Mouse (Mus musculus): ENCODE data around the gene Stx3. TPM values are rescaled to one million over a fixed set of nuclear protein-coding genes. Genes with fewer than 3 reads are reported as not detected.
A peak's percentile ranks its signal among the peaks of the same experiment; 100 is the strongest.

Stx3 gene
- polyA plus RNA-seq, 1 experiment from 2014 or later, result 17.9 TPM

DNA sequence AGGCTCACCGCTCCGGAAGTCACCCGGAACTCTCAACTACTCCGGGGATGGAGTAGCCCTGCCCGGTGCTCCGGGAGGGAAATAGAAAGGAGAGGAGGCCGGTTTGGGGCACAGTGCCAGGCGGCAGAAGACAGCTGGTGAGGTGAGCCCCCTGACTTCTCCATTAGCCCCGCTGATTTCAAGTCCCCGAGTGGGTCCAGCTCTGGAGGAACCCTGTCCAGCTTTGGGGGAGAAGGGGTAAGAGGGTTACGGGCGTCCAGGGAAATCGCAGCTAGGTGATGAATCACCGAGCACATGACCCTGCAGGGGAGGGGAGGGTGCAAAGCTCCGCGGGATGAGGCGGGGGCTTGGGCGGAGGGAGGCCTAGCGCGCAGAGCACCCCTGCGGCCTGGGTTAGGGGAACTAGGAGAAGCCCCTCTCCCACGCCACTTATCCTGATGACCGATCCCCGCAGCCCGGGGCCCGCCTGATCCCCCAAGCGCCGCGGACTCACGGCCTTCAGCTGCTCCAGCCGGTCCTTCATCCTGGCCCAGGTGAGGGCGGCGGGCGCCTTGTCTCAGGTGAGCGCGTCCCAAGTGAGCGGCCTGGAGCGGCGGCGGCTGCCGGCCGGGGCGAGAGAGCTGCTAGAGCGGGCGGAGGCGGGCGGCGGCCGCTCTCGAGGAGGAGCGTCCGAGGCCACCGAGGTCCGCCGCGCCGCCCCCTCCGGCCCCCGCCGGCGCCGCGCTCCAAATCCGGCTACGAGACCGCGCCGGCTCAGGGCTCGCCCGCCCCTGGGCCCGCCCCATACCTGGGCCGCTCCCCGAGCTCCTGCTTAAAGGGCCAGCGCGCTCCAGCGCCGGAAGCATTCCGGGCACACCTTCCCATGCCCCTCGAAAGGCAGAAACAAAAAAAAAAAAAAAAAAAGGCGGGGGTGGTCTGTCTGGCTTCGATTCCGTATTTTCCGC is 732 bp downstream of the Stx3 start:
- Histone ChIP-seq H3K4me1 (replicated peaks; ENCODE audit: control insufficient read depth, insufficient read depth) (peaks cover 2% of the 10 kb centered on the region; the same call in 1 of the 2 replicates), H3K27me3 (ENCODE audit: control insufficient read depth, insufficient read depth, low read length) (no peaks in the 10 kb centered on the region), H3K4me3 (ENCODE audit: low read depth, low read length) (peak overlapping the region; percentile 87), H3K4me2 (replicated peaks; ENCODE audit: low read depth) (peak overlapping the region; percentile 90), H3K36me3 (ENCODE audit: control insufficient read depth, insufficient read depth, low read length) (no peaks in the 10 kb centered on the region), H3K27ac (replicated peaks) (peak overlapping the region; percentile 95), H3K9ac (ENCODE audit: low read length) (peak overlapping the region; percentile 89), H3K9me3 (ENCODE audit: control insufficient read depth, low read length) (no peaks in the 10 kb centered on the region)
- peak; percentile 86 for DNase-seq (ENCODE audit: low spot score)
- under 1% methylated on average over 70 of the region's 83 CpGs for WGBS
- TF ChIP-seq EP300 (optimal IDR thresholded peaks at IDR 0.05) (no peak), CTCF (IDR thresholded peaks at IDR 0.05; ENCODE audit: low read depth) (no peak)
- ATAC-seq (ENCODE audit: low FRiP score, low TSS enrichment), result peak; percentile 94

DNA sequence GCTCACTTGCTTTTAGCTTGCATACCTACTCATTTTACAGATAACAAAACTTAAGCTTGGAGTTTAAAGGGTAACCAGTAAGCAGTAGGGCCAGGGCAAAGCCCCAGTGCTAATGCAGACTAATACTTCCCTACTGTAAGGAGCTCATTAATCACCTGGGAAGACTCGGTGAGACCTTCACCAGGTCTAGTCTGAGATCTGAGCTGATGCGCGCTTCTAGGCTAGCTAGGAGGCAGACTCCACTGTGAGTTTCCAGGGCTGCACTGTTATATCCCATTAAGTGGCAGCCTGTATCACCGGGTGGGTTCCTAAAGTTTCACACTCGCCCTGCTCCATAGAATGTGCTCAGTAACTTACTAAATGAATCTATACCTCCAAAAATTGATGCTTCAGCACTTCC is 1.6 kb downstream of the Stx3 start:
- H3K4me2 ChIP-seq (replicated peaks; ENCODE audit: low read depth), result peak overlapping the region; percentile 90
- WGBS, result 19% methylated on average over 5 of the region's 5 CpGs
- TF ChIP-seq EP300 (optimal IDR thresholded peaks at IDR 0.05), result no peak
- ATAC-seq (ENCODE audit: low FRiP score, low TSS enrichment) (no peak), DNase-seq (ENCODE audit: low spot score) (no peak)
- no peaks in the 10 kb centered on the region for H3K9me3 ChIP-seq (ENCODE audit: control insufficient read depth, low read length)
- H3K9ac ChIP-seq (ENCODE audit: low read length), result peak overlapping the region; percentile 89; the same call in 1 of the 2 replicates
- peaks cover 4% of the 10 kb centered on the region; the same call in 1 of the 2 replicates for H3K4me1 ChIP-seq (replicated peaks; ENCODE audit: control insufficient read depth, insufficient read depth)
- H3K4me3 ChIP-seq (ENCODE audit: low read depth, low read length), result peak overlapping the region; percentile 87
- H3K27me3 ChIP-seq (ENCODE audit: control insufficient read depth, insufficient read depth, low read length), result no peaks in the 10 kb centered on the region
- H3K27ac ChIP-seq (replicated peaks), result peak overlapping the region; percentile 95
- H3K36me3 ChIP-seq (ENCODE audit: control insufficient read depth, insufficient read depth, low read length), result no peaks in the 10 kb centered on the region

DNA sequence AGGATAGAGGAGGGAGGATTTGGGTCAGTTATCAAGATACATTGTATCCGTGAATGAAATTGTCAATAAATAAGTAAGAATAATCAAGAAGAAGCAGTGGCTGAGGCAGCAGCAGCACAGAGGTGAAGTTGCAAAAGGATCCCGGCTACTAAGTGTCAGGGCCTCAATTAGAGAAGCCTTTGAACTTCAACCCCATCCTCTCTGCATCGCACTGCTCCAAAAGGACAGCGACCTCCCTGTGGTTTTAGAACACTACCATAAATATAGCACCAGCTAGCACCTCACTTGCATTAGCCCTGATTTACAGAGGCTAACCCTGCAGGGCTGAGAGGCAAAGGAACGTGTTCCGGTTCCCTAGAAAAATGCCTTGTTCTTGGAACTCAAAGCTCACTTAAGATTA is 2.5 kb downstream of the Stx3 start:
- 0 out of 2 replicates have a peak overlapping the region, but pooled peaks have one; percentile 87 for H3K4me3 ChIP-seq (ENCODE audit: low read depth, low read length)
- ATAC-seq (ENCODE audit: low FRiP score, low TSS enrichment) (no peak), DNase-seq (ENCODE audit: low spot score) (no peak)
- no peak overlapping the region for H3K9ac ChIP-seq (ENCODE audit: low read length)
- TF ChIP-seq EP300 (optimal IDR thresholded peaks at IDR 0.05) (no peak), CTCF (IDR thresholded peaks at IDR 0.05; ENCODE audit: low read depth) (no peak)
- no peaks in the 10 kb centered on the region for H3K9me3 ChIP-seq (ENCODE audit: control insufficient read depth, low read length)
- peaks cover 4% of the 10 kb centered on the region; the same call in 1 of the 2 replicates for H3K4me1 ChIP-seq (replicated peaks; ENCODE audit: control insufficient read depth, insufficient read depth)
- no peaks in the 10 kb centered on the region for H3K36me3 ChIP-seq (ENCODE audit: control insufficient read depth, insufficient read depth, low read length)
- H3K27ac ChIP-seq (replicated peaks), result no peak overlapping the region
- H3K27me3 ChIP-seq (ENCODE audit: control insufficient read depth, insufficient read depth, low read length), result no peaks in the 10 kb centered on the region
- 46% methylated on average over 6 of the region's 6 CpGs for WGBS
- H3K4me2 ChIP-seq (replicated peaks; ENCODE audit: low read depth), result peak overlapping the region; percentile 90; the same call in 1 of the 2 replicates

DNA sequence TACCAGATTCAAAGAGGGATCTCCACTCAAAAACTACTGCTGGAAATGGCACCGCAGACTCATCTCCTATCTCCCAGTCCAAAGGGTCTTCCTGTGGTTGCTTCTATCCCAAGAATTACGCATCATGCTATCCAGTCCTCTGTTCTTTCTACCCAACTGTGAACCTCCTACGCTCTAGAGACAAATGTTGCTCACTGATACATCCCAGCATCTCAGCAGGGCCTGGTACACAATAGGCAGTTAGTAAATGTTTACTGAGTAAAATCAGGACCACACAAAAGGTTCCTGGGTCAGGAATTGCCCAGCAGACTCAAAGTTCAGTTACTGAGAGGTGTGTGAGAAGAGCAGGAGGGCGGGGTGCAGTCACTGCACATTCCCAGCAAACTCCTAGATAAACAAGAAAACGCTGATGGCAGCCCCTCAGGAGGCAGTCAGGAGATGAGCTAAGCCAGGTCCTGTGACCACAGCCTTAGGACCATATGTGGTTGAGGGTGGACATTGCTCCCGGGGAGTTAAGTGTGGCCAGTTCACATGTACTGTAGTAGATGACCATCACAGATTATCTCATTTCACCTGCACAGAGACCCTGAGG is 4.4 kb downstream of the Stx3 start:
- 71% methylated on average over 6 of the region's 6 CpGs for WGBS
- ATAC-seq (ENCODE audit: low FRiP score, low TSS enrichment), result no peak

DNA sequence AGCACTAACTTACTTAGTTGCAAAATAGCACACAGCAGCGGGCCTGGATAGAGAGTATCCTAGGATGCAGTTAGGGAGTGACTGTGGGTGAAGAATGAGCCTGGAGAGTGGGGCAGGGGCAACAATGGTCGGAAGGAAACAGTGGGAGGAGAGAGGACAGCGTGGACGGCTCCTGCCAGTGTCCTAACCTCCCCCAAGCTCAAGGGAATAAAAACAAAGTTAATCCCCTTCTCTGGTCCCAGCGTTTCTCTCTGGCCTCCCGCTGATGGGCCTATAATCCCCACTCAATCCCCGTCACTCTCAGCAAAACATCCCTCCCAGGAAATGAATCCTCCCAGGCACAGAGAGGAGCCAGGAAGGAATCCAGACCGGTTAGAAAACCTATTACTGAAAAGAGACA is 5.6 kb downstream of the Stx3 start:
- H3K27ac ChIP-seq (replicated peaks), result peak overlapping the region; percentile 85
- ATAC-seq (ENCODE audit: low FRiP score, low TSS enrichment), result no peak
- peak overlapping the region; percentile 13; the same call in 1 of the 2 replicates for H3K9ac ChIP-seq (ENCODE audit: low read length)
- H3K4me1 ChIP-seq (replicated peaks; ENCODE audit: control insufficient read depth, insufficient read depth), result peaks cover 9% of the 10 kb centered on the region; the same call in 1 of the 2 replicates
- TF ChIP-seq EP300 (optimal IDR thresholded peaks at IDR 0.05), result no peak
- TF ChIP-seq CTCF (IDR thresholded peaks at IDR 0.05; ENCODE audit: low read depth), result no peak
- no peaks in the 10 kb centered on the region for H3K27me3 ChIP-seq (ENCODE audit: control insufficient read depth, insufficient read depth, low read length)
- H3K36me3 ChIP-seq (ENCODE audit: control insufficient read depth, insufficient read depth, low read length), result no peaks in the 10 kb centered on the region
- H3K9me3 ChIP-seq (ENCODE audit: control insufficient read depth, low read length), result no peaks in the 10 kb centered on the region
- peak overlapping the region; percentile 20; the same call in 1 of the 2 replicates for H3K4me2 ChIP-seq (replicated peaks; ENCODE audit: low read depth)
- no peak for DNase-seq (ENCODE audit: low spot score)
- H3K4me3 ChIP-seq (ENCODE audit: low read depth, low read length), result no peak overlapping the region
- WGBS, result 22% methylated on average over 8 of the region's 8 CpGs

More for the DNA sequence above, 4.4 kb downstream of the Stx3 start:
- Histone ChIP-seq H3K9ac (ENCODE audit: low read length) (no peak overlapping the region), H3K4me2 (replicated peaks; ENCODE audit: low read depth) (no peak overlapping the region), H3K27ac (replicated peaks) (no peak overlapping the region), H3K9me3 (ENCODE audit: control insufficient read depth, low read length) (no peaks in the 10 kb centered on the region), H3K4me1 (replicated peaks; ENCODE audit: control insufficient read depth, insufficient read depth) (peaks cover 9% of the 10 kb centered on the region; the same call in 1 of the 2 replicates), H3K4me3 (ENCODE audit: low read depth, low read length) (no peak overlapping the region), H3K36me3 (ENCODE audit: control insufficient read depth, insufficient read depth, low read length) (no peaks in the 10 kb centered on the region), H3K27me3 (ENCODE audit: control insufficient read depth, insufficient read depth, low read length) (no peaks in the 10 kb centered on the region)
- DNase-seq (ENCODE audit: low spot score), result no peak
- TF ChIP-seq EP300 (optimal IDR thresholded peaks at IDR 0.05) (no peak), CTCF (IDR thresholded peaks at IDR 0.05; ENCODE audit: low read depth) (no peak)
